Mouse (Mus musculus) midbrain, embryonic 13.5 days (tissue): ENCODE measurements around the gene Msantd3. TPM values are rescaled to one million over a fixed set of nuclear protein-coding genes. Genes with fewer than 3 reads are reported as not detected.
A peak's percentile ranks its signal among the peaks of the same experiment; 100 is the strongest.

Experiments
- ATAC-seq: fragments of 200-750 bp; cut with Nextera tagmentation; 2 replicates; pipeline ENCODE4 v1.8.0; 2017; ENCODE audit warnings: mild to moderate bottlenecking, moderate TSS enrichment, moderate library complexity
- H3K27ac ChIP-seq: fragments of 300-500 bp; sonication (generic); 2 replicates; pipeline ENCODE4 v1.5.1; 2015; ENCODE audit warnings: inconsistent platforms, mild to moderate bottlenecking, moderate library complexity
- H3K27me3 ChIP-seq: fragments of 300-500 bp; sonication (generic); 2 replicates; pipeline ENCODE4 v1.6.1; 2015; ENCODE audit warnings: mild to moderate bottlenecking, inconsistent platforms
- H3K36me3 ChIP-seq: fragments of 300-500 bp; sonication (generic); 2 replicates; pipeline ENCODE4 v1.6.1; 2015; ENCODE audit warnings: mild to moderate bottlenecking, inconsistent platforms
- H3K4me1 ChIP-seq: fragments of 300-500 bp; sonication (generic); replicated peaks from 2 replicates; pipeline ENCODE4 v1.6.1; 2015; ENCODE audit warnings: inconsistent platforms
- H3K4me2 ChIP-seq: fragments of 300-500 bp; sonication (generic); replicated peaks from 2 replicates; pipeline ENCODE4 v1.6.1; 2015; ENCODE audit warnings: moderate library complexity, mild to moderate bottlenecking, inconsistent platforms
- H3K4me3 ChIP-seq: fragments of 300-500 bp; sonication (generic); replicated peaks from 2 replicates; pipeline ENCODE4 v1.5.1; 2015; ENCODE audit warnings: mild to moderate bottlenecking, inconsistent platforms
- H3K9ac ChIP-seq: fragments of 300-500 bp; sonication (generic); replicated peaks from 2 replicates; pipeline ENCODE4 v1.6.1; 2015; ENCODE audit warnings: mild to moderate bottlenecking, inconsistent platforms
- H3K9me3 ChIP-seq: fragments of 300-500 bp; sonication (generic); 2 replicates; pipeline ENCODE4 v1.6.1; 2016; ENCODE audit warnings: mild to moderate bottlenecking, inconsistent platforms
- WGBS: fragments of 180-500 bp; shearing (Covaris S2); methylation state at CpG from one replicate; pipeline ENCODE4 v1.1.7; 2015; 5-methylcytosine and 5-hydroxymethylcytosine counted together
- polyA plus RNA-seq: library from polyadenylated mRNA; unstranded; fragments of >200 nt; fragmentation: Nextera tagmentation; extraction: Ambion mirVana; gene quantifications from 2 replicates; pipeline ENCODE4 v1.2.1, GENCODE M21; 2015

Gene Msantd3
- polyA plus RNA-seq, 1 experiment from 2014 or later: 50.3 TPM

GRCm38 (mm10) chr4:48586099-48586821 is 46.5 kb downstream of the Msantd3 start:
- peaks cover 60% of the 10 kb centered on the region for H3K4me1 ChIP-seq
- peak overlapping the region; percentile 100 for H3K27ac ChIP-seq
- H3K4me2 ChIP-seq: peak overlapping the region; percentile 80
- under 1% methylated on average over 12 of the region's 12 CpGs for WGBS
- peak overlapping the region; percentile 99 for H3K9ac ChIP-seq
- no peaks in the 10 kb centered on the region for H3K27me3 ChIP-seq
- H3K9me3 ChIP-seq: no peaks in the 10 kb centered on the region
- H3K36me3 ChIP-seq: no peaks in the 10 kb centered on the region
- peak overlapping the region; percentile 97 for H3K4me3 ChIP-seq
- peak; percentile 66 for ATAC-seq

DNA sequence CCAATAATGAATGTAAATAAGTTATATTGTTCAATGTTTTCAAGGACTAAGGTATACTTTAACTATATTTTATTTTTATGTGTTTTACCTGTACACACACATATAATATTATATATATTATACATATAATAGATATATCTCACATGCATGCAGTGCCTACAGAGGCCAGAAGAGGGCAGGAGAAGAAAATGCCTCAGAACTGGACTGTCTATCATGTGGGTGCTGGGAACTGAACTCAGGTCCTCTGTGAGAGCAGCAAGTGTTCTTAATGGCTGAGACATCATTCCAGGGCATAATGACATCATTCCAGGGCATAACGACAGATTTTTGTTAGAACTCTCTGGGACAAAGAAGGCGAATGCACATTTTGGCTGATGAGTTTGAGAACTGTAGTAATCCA is 47.8 kb downstream of the Msantd3 start:
- Histone ChIP-seq H3K9ac (no peak overlapping the region), H3K4me3 (peak overlapping the region; percentile 97; the same call in 1 of the 2 replicates), H3K27me3 (no peaks in the 10 kb centered on the region), H3K4me2 (peak overlapping the region; percentile 80; the same call in 1 of the 2 replicates), H3K27ac (no peak overlapping the region), H3K4me1 (peaks cover 58% of the 10 kb centered on the region), H3K36me3 (no peaks in the 10 kb centered on the region), H3K9me3 (no peaks in the 10 kb centered on the region)
- WGBS: 96% methylated on average over 2 of the region's 2 CpGs
- ATAC-seq: no peak

DNA sequence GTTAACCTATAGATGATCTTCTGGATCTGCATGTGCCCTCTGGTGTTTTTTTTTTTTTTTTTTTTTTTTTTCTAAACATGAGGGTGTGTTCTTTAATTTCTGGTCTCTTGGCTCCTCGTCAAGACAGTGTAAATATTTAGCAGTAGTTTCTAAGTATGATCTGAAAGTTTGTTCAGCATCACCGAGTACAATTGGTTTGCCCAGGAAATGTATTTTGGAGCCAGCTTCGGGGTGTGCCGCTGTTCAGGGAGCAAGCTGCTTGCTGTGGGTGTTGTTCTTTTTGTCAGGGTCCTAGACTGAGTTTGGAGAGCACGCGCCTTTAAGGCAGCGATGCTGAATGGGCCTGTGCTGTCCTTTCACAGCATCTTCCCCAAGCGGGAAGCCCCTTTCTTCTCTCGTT is 48.8 kb downstream of the Msantd3 start:
- Histone ChIP-seq H3K36me3 (no peaks in the 10 kb centered on the region), H3K4me3 (no peak overlapping the region), H3K9ac (no peak overlapping the region), H3K27ac (no peak overlapping the region), H3K9me3 (no peaks in the 10 kb centered on the region), H3K27me3 (no peaks in the 10 kb centered on the region), H3K4me1 (peaks cover 50% of the 10 kb centered on the region), H3K4me2 (peak overlapping the region; percentile 17; the same call in 1 of the 2 replicates)
- WGBS: 65% methylated on average over 9 of the region's 9 CpGs
- ATAC-seq: no peak

- Histone ChIP-seq H3K4me1 (peaks cover 43% of the 10 kb centered on the region), H3K9ac (no peak overlapping the region), H3K36me3 (no peaks in the 10 kb centered on the region), H3K4me2 (no peak overlapping the region), H3K4me3 (no peak overlapping the region), H3K9me3 (0 out of 2 replicates have a peak, but pooled peaks cover under 1% of the 10 kb centered on the region), H3K27ac (no peak overlapping the region), H3K27me3 (no peaks in the 10 kb centered on the region)
- no peak for ATAC-seq
- WGBS: 89% methylated on average over 7 of the region's 7 CpGs
Observed at GRCm38 (mm10) chr4:48590862-48591261, 51.1 kb downstream of the Msantd3 start.

DNA sequence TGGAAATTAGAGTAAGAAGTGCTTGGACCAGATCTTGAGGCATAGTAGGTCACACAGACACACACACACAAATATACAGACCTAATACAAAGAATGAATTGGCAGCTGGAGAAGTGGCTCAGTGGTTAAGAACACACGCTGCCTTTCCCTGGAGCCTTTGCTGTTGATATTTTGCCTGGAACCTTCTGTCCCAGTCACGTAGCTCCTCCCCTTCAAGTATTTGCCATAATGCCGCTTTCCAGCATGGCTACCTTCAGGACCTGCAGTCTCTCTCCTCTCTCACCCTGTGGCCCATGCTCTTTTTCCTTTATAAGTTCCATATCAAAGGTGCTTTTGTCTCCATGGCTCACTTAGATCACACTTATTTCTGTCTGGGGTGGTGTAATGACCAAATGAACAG is 51.7 kb downstream of the Msantd3 start:
- Histone ChIP-seq H3K4me3 (no peak overlapping the region), H3K9ac (no peak overlapping the region), H3K4me2 (no peak overlapping the region), H3K4me1 (peaks cover 43% of the 10 kb centered on the region), H3K36me3 (no peaks in the 10 kb centered on the region), H3K27me3 (no peaks in the 10 kb centered on the region), H3K9me3 (0 out of 2 replicates have a peak, but pooled peaks cover 4% of the 10 kb centered on the region), H3K27ac (no peak overlapping the region)
- ATAC-seq: no peak
- 90% methylated on average over 3 of the region's 3 CpGs for WGBS

GRCm38 (mm10) chr4:48592328-48592727 is 52.6 kb downstream of the Msantd3 start:
- Histone ChIP-seq H3K27ac (no peak overlapping the region), H3K9ac (no peak overlapping the region), H3K4me1 (peaks cover 36% of the 10 kb centered on the region), H3K4me3 (no peak overlapping the region), H3K36me3 (no peaks in the 10 kb centered on the region), H3K4me2 (no peak overlapping the region), H3K9me3 (0 out of 2 replicates have a peak, but pooled peaks cover 4% of the 10 kb centered on the region), H3K27me3 (no peaks in the 10 kb centered on the region)
- WGBS: 88% methylated on average over 5 of the region's 5 CpGs
- no peak for ATAC-seq

- no peak overlapping the region for H3K4me2 ChIP-seq
- no peak overlapping the region for H3K9ac ChIP-seq
- H3K36me3 ChIP-seq: no peaks in the 10 kb centered on the region
- 0 out of 2 replicates have a peak, but pooled peaks cover 4% of the 10 kb centered on the region for H3K9me3 ChIP-seq
- no peak overlapping the region for H3K27ac ChIP-seq
- peaks cover 37% of the 10 kb centered on the region for H3K4me1 ChIP-seq
- 95% methylated on average over 7 of the region's 7 CpGs for WGBS
- no peak overlapping the region for H3K4me3 ChIP-seq
- no peaks in the 10 kb centered on the region for H3K27me3 ChIP-seq
- ATAC-seq: no peak
Observed at GRCm38 (mm10) chr4:48592844-48593243, 53.1 kb downstream of the Msantd3 start.

DNA sequence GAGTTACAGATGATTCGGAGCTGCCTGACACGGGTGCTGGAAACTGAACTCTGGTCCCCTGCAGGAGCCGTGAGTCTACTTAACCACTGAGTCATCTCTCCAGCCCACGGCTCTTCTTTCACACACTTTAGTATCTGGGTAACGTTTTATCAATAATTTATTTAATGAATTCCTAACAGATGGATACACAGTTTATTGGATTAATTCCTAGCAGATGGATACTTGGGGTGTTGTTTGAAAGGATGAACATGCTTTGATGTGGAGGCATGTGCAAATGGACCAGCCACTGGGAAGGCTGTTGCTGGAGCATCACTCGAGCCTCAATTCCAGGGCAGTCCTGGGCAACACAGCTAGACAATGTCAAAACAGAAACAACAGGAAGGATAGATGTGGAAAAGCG is 56.4 kb downstream of the Msantd3 start:
- no peak overlapping the region for H3K27ac ChIP-seq
- H3K9me3 ChIP-seq: 0 out of 2 replicates have a peak, but pooled peaks cover 4% of the 10 kb centered on the region
- H3K36me3 ChIP-seq: no peaks in the 10 kb centered on the region
- 85% methylated on average over 7 of the region's 7 CpGs for WGBS
- H3K4me3 ChIP-seq: no peak overlapping the region
- peaks cover 21% of the 10 kb centered on the region; the same call in 1 of the 2 replicates for H3K4me1 ChIP-seq
- no peak overlapping the region for H3K4me2 ChIP-seq
- ATAC-seq: no peak
- H3K27me3 ChIP-seq: no peaks in the 10 kb centered on the region
- H3K9ac ChIP-seq: no peak overlapping the region

GRCm38 (mm10) chr4:48605650-48606049 is 65.9 kb downstream of the Msantd3 start:
- Histone ChIP-seq H3K9me3 (no peaks in the 10 kb centered on the region), H3K4me2 (no peak overlapping the region), H3K27me3 (no peaks in the 10 kb centered on the region), H3K4me3 (no peak overlapping the region), H3K9ac (no peak overlapping the region), H3K36me3 (peaks cover 29% of the 10 kb centered on the region), H3K4me1 (peaks cover 21% of the 10 kb centered on the region), H3K27ac (no peak overlapping the region)
- 56% methylated on average over 3 of the region's 3 CpGs for WGBS
- ATAC-seq: no peak

- Histone ChIP-seq H3K27me3 (no peaks in the 10 kb centered on the region), H3K36me3 (peaks cover 53% of the 10 kb centered on the region), H3K27ac (0 out of 2 replicates have a peak overlapping the region, but pooled peaks have one; percentile 14), H3K9me3 (no peaks in the 10 kb centered on the region), H3K4me1 (peaks cover 15% of the 10 kb centered on the region), H3K9ac (no peak overlapping the region), H3K4me2 (no peak overlapping the region), H3K4me3 (no peak overlapping the region)
- WGBS: 93% methylated on average over 9 of the region's 9 CpGs
- ATAC-seq: no peak
Observed at GRCm38 (mm10) chr4:48609485-48609884, 69.8 kb downstream of the Msantd3 start.

GRCm38 (mm10) chr4:48610251-48610650 is 70.5 kb downstream of the Msantd3 start:
- peaks cover 14% of the 10 kb centered on the region for H3K4me1 ChIP-seq
- H3K9me3 ChIP-seq: no peaks in the 10 kb centered on the region
- no peak overlapping the region for H3K4me3 ChIP-seq
- H3K9ac ChIP-seq: no peak overlapping the region
- no peaks in the 10 kb centered on the region for H3K27me3 ChIP-seq
- no peak overlapping the region for H3K27ac ChIP-seq
- 92% methylated on average over 6 of the region's 6 CpGs for WGBS
- no peak for ATAC-seq
- no peak overlapping the region for H3K4me2 ChIP-seq
- peaks cover 51% of the 10 kb centered on the region for H3K36me3 ChIP-seq
